Mouse (Mus musculus): ENCODE measurements around the gene Frrs1l. TPM values are rescaled to one million over a fixed set of nuclear protein-coding genes. Genes with fewer than 3 reads are reported as not detected.

Gene Frrs1l
- total and polyA plus RNA-seq, 3 experiments, result not detected

DNA sequence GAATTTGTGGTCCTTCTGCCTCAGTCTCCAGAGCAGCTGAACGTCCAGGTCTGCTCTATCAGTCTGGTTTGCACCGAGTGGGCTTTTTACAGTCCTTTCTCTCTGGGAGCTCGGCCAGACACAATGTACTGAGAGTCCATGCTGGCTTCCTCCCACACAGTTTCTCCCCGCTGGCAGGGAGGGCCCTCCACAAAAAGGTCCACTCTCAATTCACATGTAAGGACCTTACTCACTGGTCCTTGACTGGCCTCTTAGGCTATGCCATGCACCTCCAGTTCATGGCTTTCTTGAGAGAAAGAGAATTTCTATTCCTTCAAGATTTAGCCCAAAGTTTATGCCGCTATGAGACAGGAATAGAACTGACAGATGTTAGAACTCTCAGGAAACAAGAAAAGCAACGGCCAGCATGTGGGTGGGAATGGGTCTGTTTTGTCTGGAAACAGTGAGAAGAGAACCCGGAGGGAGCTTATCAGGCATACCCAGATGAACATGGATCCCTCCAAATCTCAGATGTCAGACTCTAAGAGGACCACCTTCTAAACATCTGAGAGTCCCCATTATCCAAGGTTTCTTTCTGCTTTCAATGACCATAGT, 24.5 kb downstream of the Frrs1l start:
- no peaks in the 10 kb centered on the region for H3K27me3 ChIP-seq (replicated peaks)
- no peak overlapping the region for H3K4me3 ChIP-seq (replicated peaks in 1 of 3; ENCODE audit: low read depth in 2 of 3, low read length in 2 of 3, poor library complexity in 1 of 3)
- in situ Hi-C loops (cut with MboI; ENCODE audit: low pct_ligation_motif_present, low pct_unique_long_range_greater_than_20kb, low sequenced_read_pairs), result no loop called here
- H3K9me3 ChIP-seq (replicated peaks; ENCODE audit: low read length), result no peaks in the 10 kb centered on the region
- H3K4me2 ChIP-seq (ENCODE audit: insufficient read depth, low read depth, poor library complexity, severe bottlenecking), result no peak overlapping the region
- TF ChIP-seq BHLHE40 (IDR thresholded peaks at IDR 0.05; ENCODE audit: low read depth, low read length) (no peak), ETS1 (conservative IDR thresholded peaks at IDR 0.05; ENCODE audit: low read depth, low read length) (no peak), USF2 (conservative IDR thresholded peaks at IDR 0.05; ENCODE audit: low read depth, low read length) (no peak), CHD2 (IDR thresholded peaks at IDR 0.05; ENCODE audit: low read length) (no peak), MAFK (IDR thresholded peaks at IDR 0.05; ENCODE audit: insufficient replicate concordance, low read length) (no peak), ZMIZ1 (IDR thresholded peaks at IDR 0.05; ENCODE audit: low read depth, low read length) (no peak), UBTF (IDR thresholded peaks at IDR 0.05; ENCODE audit: low read depth, low read length) (no peak), ZNF384 (IDR thresholded peaks at IDR 0.05; ENCODE audit: low read depth, low read length) (no peak), RCOR1 (conservative IDR thresholded peaks at IDR 0.05; ENCODE audit: low read depth, low read length) (no peak), NRF1 (IDR thresholded peaks at IDR 0.05; ENCODE audit: low read depth, low read length) (no peak), ZKSCAN1 (IDR thresholded peaks at IDR 0.05; ENCODE audit: borderline replicate concordance, low read depth, low read length) (no peak), GABPA (IDR thresholded peaks at IDR 0.05; ENCODE audit: insufficient replicate concordance, low read depth, low read length) (no peak), SMC3 (IDR thresholded peaks at IDR 0.05; ENCODE audit: low read depth, low read length) (no peak), POLR2A (IDR thresholded peaks at IDR 0.05; ENCODE audit: low read depth, low read length) (no peak), SIN3A (IDR thresholded peaks at IDR 0.05; ENCODE audit: low read length) (no peak), EP300 (IDR thresholded peaks at IDR 0.05; ENCODE audit: low read length) (no peak)
- dilution Hi-C loops (cut with MboI; ENCODE audit: extremely low pct_ligation_motif_present, extremely low pct_unique_long_range_greater_than_20kb, low sequenced_read_pairs), result no loop called here
- H3K79me2 ChIP-seq (replicated peaks; ENCODE audit: control insufficient read depth, extremely low read depth, insufficient read depth, poor library complexity, severe bottlenecking), result no peaks in the 10 kb centered on the region
- H3K27ac ChIP-seq (ENCODE audit: insufficient read depth, low read depth), result no peak overlapping the region
- H3K9ac ChIP-seq (ENCODE audit: insufficient read depth, low read depth), result no peak overlapping the region
- DNase-seq (ENCODE audit: extremely low read depth), result no peak
- H3K4me1 ChIP-seq (ENCODE audit: control insufficient read depth in 1 of 2, insufficient read depth in 2 of 2), result no peaks in the 10 kb centered on the region
- no peaks in the 10 kb centered on the region for H3K36me3 ChIP-seq (replicated peaks in 1 of 2; ENCODE audit: control insufficient read depth in 1 of 2, insufficient read depth in 1 of 2, low read length in 1 of 2)

DNA sequence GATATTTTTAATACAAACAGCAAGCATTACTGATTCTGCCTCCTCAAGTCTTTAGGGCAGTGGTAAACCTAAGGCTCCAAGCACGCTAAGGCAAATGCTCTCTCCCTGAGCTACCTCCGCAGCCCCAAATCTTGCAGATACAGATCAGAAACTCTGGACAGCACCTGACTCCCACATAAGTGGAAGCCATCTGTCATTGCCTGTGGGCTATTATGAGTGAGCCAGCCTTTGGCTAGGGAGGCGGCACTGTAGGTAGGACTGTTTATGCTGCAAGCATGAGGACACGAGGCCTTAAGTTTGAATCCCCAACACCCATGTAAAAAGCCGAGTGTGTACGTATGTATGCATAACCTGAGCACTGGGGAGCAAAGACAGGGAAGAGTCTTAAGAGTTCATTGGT, 26.5 kb downstream of the Frrs1l start:
- in situ Hi-C loops (cut with MboI; ENCODE audit: low pct_ligation_motif_present, low pct_unique_long_range_greater_than_20kb, low sequenced_read_pairs) (no loop called here), dilution Hi-C loops (cut with MboI; ENCODE audit: extremely low pct_ligation_motif_present, extremely low pct_unique_long_range_greater_than_20kb, low sequenced_read_pairs) (no loop called here)
- H3K9ac ChIP-seq (ENCODE audit: insufficient read depth, low read depth), result no peak overlapping the region
- no peaks in the 10 kb centered on the region for H3K36me3 ChIP-seq (replicated peaks in 1 of 2; ENCODE audit: control insufficient read depth in 1 of 2, insufficient read depth in 1 of 2, low read length in 1 of 2)
- DNase-seq (ENCODE audit: extremely low read depth), result no peak
- H3K4me3 ChIP-seq (replicated peaks in 1 of 3; ENCODE audit: low read depth in 2 of 3, low read length in 2 of 3, poor library complexity in 1 of 3), result no peak overlapping the region
- H3K27ac ChIP-seq (ENCODE audit: insufficient read depth, low read depth), result no peak overlapping the region
- H3K4me2 ChIP-seq (ENCODE audit: insufficient read depth, low read depth, poor library complexity, severe bottlenecking), result no peak overlapping the region
- no peaks in the 10 kb centered on the region for H3K27me3 ChIP-seq (replicated peaks)
- no peaks in the 10 kb centered on the region for H3K9me3 ChIP-seq (replicated peaks; ENCODE audit: low read length)
- H3K4me1 ChIP-seq (ENCODE audit: control insufficient read depth in 1 of 2, insufficient read depth in 2 of 2), result no peaks in the 10 kb centered on the region
- no peak for TF ChIP-seq ZKSCAN1 (IDR thresholded peaks at IDR 0.05; ENCODE audit: borderline replicate concordance, low read depth, low read length)
- no peak for TF ChIP-seq JUN (IDR thresholded peaks at IDR 0.05; ENCODE audit: insufficient read depth, low read depth, low read length)
- TF ChIP-seq IRF4 (IDR thresholded peaks at IDR 0.05; ENCODE audit: low read depth, low read length), result no peak
- no peak for TF ChIP-seq TBP (conservative IDR thresholded peaks at IDR 0.05; ENCODE audit: low read depth, low read length)
- TF ChIP-seq MAFK (IDR thresholded peaks at IDR 0.05; ENCODE audit: insufficient replicate concordance, low read length), result no peak
- no peak for TF ChIP-seq PAX5 (IDR thresholded peaks at IDR 0.05; ENCODE audit: low read length)
- no peak for TF ChIP-seq MYC (IDR thresholded peaks at IDR 0.05; ENCODE audit: low read depth, low read length)
- TF ChIP-seq TCF12 (IDR thresholded peaks at IDR 0.05; ENCODE audit: low read depth, low read length), result no peak
- no peak for TF ChIP-seq KAT2A (IDR thresholded peaks at IDR 0.05; ENCODE audit: insufficient replicate concordance, low read length)
- no peaks in the 10 kb centered on the region for H3K79me2 ChIP-seq (replicated peaks; ENCODE audit: control insufficient read depth, extremely low read depth, insufficient read depth, poor library complexity, severe bottlenecking)
